ENCODE assay signal across 17 mouse cellular contexts in genomic region chr9:45546902-45547578, GRCm38 (mm10).
A peak's percentile ranks its signal among the peaks of the same experiment; 100 is the strongest.
DNase-seq lines count a peak whose midpoint lies in the region; ATAC-seq and TF ChIP-seq lines count a peak whose summit lies in the region.
"Had no signal": no experiment of that assay in that cellular context is flagged by ENCODE, and none has a peak within 500 bp of the region (broad histone marks: within the 10 kb centered on the region; RNA-seq: fewer than 3 reads in every experiment).

No protein-coding gene starts in this region.

- no peaks in the 10 kb centered on the region for H3K27me3 ChIP-seq in neural tube, embryonic 13.5 days
- no peaks in the 10 kb centered on the region for H3K27me3 ChIP-seq in neural tube, embryonic 15.5 days (replicated peaks)

- ATAC-seq in neural tube, embryonic 13.5 days (ENCODE audit: low read depth) = no peak
- ATAC-seq in neural tube, embryonic 15.5 days (ENCODE audit: low FRiP score) = no peak
- ATAC-seq: inflammation-experienced regulatory T-cells, adult 6 months had no signal

- 80% methylated on average over 7 of the region's 7 CpGs for WGBS in neural tube, embryonic 13.5 days
- 82% methylated on average over 7 of the region's 7 CpGs for WGBS in neural tube, embryonic 15.5 days

- no peak for TF ChIP-seq CTCF in layer of hippocampus, adult 2 months (conservative IDR thresholded peaks at IDR 0.05)

- no peaks in the 10 kb centered on the region for H3K9me3 ChIP-seq in neural tube, embryonic 13.5 days
- H3K9me3 ChIP-seq in neural tube, embryonic 15.5 days (replicated peaks) = no peaks in the 10 kb centered on the region
- H3K9me3 ChIP-seq: G1E; limb, embryonic 12.5 days had no signal

- H3K27ac ChIP-seq in layer of hippocampus, adult 2 months = peak overlapping the region; percentile 85
- H3K27ac ChIP-seq in neural tube, embryonic 13.5 days (replicated peaks) = peak overlapping the region; percentile 67; the same call in 1 of the 2 replicates
- no peak overlapping the region for H3K27ac ChIP-seq in neural tube, embryonic 15.5 days (replicated peaks)
- H3K27ac ChIP-seq: kidney, postnatal 0 days; limb, embryonic 12.5 days; stomach, postnatal 0 days had no signal

- H3K4me2 ChIP-seq in neural tube, embryonic 13.5 days = no peak overlapping the region
- H3K4me2 ChIP-seq in neural tube, embryonic 15.5 days = no peak overlapping the region
- H3K4me2 ChIP-seq: limb, embryonic 12.5 days had no signal

- H3K36me3 ChIP-seq in neural tube, embryonic 13.5 days = no peaks in the 10 kb centered on the region
- H3K36me3 ChIP-seq in neural tube, embryonic 15.5 days = no peaks in the 10 kb centered on the region
- H3K36me3 ChIP-seq: G1E; limb, embryonic 12.5 days had no signal

- intact Hi-C loops in gastrocnemius, postnatal 14 days (cut with DNase I; ENCODE audit: low total_unique reads) = no loop called here

- peaks cover 61% of the 10 kb centered on the region for H3K4me1 ChIP-seq in neural tube, embryonic 13.5 days (replicated peaks)
- peaks cover 49% of the 10 kb centered on the region for H3K4me1 ChIP-seq in neural tube, embryonic 15.5 days

- no peak overlapping the region for H3K9ac ChIP-seq in neural tube, embryonic 13.5 days
- H3K9ac ChIP-seq in neural tube, embryonic 15.5 days (replicated peaks) = no peak overlapping the region
- H3K9ac ChIP-seq: limb, embryonic 12.5 days had no signal

- H3K4me3 ChIP-seq in layer of hippocampus, adult 2 months = no peak overlapping the region
- no peak overlapping the region for H3K4me3 ChIP-seq in neural tube, embryonic 13.5 days
- H3K4me3 ChIP-seq in neural tube, embryonic 15.5 days (replicated peaks) = no peak overlapping the region
- H3K4me3 ChIP-seq: limb, embryonic 12.5 days had no signal

- peak; percentile 12 for DNase-seq in gastrocnemius, postnatal 14 days
- DNase-seq in gastrocnemius, adult 8-10 months (ENCODE audit: low spot score in 2 of 2) = no peak
- no peak for DNase-seq in layer of hippocampus, adult 2 months (ENCODE audit: low spot score in 2 of 2)
- DNase-seq in layer of hippocampus, postnatal 10 days (ENCODE audit: low spot score in 2 of 2) = no peak
- DNase-seq in retina, postnatal 1 day = no peak
- no peak for DNase-seq in retina, embryonic 14.5 days (ENCODE audit: low spot score)
- DNase-seq: adrenal gland, postnatal 10 days; B cell, adult 2 months; cerebellum, adult 9-10 months; thymus, postnatal 36 days had no signal
